Mouse (Mus musculus): ENCODE results near the gene Vps52. TPM values are rescaled to one million over a fixed set of nuclear protein-coding genes. Genes with fewer than 3 reads are reported as not detected.

Vps52 gene
- polyA plus RNA-seq (2017; shearing (Covaris generic)) = 38.1 TPM

GRCm38 (mm10) chr17:33955555-33956214 is at the start of gene Vps52, which contains the start of gene Rps18:
Gene Vps52, plus strand, starts transcription at chr17:33955812.
Gene Rps18, minus strand, starts transcription at chr17:33956001.

DNA sequence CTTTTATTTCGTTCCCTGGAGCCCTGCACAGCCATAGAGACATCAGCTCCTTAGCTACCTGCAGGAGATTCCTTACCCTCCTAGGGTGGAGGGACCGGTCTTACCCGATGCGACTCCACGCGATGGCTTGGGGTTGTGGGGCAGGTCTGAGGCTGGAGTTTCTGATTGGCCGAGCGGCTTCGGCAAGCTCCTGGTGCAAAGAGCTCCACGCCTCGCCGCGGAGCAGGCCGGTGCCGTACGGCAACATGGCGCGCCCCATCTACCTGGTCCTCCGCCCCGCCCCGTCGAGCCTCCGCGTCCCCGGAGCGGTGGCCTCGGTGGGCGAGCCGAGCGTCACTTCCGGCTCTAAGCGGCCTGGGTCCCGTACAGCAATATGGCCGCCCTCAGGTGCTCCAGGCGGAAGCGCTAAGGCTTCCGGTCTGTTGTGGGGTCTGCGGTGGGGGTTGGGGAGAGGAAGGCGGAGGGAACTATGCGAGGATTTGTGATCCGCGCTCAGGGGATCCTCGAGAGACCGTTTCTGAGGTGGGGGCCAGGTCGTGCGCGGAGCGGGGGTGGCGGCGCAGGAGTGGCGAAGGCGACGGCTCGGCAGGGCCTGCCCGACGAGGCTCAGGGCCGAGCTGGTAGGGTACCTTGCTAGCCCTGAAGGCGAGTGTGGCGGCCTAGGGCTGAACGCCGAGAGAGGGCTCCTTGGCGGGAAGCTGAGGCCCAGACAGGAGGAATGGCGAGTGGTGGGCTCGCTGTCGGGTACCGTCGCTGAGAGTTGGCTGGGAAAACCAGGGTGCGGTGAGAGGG is 46.3 kb upstream of the Vps52 start, which contains the start of gene Daxx:
Gene Daxx, plus strand, starts transcription at position 338 of the 792 bp plus-strand sequence.

DNA sequence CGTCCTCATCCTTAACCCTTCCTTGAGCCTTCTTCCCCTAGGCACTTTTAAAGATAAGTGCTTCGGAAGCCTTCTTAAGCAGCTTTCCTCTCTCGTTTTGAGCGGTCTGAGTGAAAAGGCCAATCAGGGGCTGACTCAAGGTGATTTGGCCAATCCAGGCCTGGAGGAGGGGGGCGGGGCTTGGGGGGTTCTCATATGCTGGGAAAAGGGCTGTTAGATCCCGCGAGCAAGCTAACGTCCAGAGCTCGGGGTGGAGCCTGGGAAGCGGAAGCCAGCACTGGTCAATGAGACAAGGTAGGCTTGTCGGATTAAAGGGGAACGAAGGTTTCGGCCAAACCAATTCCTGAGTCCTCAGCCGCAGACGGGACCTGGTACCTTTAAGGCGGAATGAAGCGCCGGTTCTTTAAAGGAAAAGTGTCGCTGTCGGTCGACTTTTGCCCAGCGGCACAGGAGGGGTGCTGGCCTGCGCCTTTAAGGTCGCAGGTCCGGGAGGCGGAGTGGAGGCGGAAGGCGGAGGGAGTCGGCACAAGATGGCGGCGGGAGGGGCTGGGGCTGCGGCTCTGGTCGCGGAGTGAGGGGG is 39.9 kb upstream of the Vps52 start, which contains the start of the genes Tapbp and Zbtb22:
Gene Tapbp, plus strand, starts transcription at position 229 of the 580 bp plus-strand sequence.
Gene Zbtb22, plus strand, starts transcription at position 234 of the 580 bp plus-strand sequence.

GRCm38 (mm10) chr17:33929371-33930279 is 26.0 kb upstream of the Vps52 start, which contains the start of gene Rgl2:
Gene Rgl2, plus strand, starts transcription at chr17:33929543.

DNA sequence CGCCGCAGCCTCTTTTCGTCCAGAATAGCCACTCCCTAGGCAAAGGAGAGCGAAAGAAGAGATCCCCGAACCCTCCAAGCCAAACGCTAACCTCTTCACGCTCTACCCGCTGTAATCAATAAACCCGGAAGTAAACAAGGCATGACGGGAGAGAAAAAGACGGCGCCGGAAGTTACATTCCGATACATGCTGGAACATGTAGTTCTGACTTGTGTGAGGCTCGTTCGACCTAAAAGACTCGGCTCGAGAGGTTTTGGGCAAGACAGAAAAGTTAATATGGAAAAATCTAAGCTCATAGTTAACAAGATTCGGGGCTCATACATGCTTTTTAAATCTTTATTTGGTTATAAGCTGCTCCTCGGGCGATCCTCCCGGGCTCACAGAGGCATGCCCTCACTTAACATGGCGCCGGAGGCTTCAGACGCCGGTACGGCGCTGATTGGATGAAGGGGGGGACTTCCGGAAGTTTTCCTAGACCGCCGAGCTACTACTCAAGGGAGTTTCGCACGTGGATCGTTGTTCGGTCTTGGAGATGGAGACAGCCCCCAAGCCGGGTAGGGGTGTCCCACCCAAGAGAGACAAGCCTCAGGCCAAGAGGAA is 15.3 kb upstream of the Vps52 start, which contains the start of the genes Pfdn6 and Wdr46:
Gene Pfdn6, minus strand, starts transcription at position 138 of the 600 bp plus-strand sequence.
Gene Wdr46, plus strand, starts transcription at position 455 of the 600 bp plus-strand sequence.

GRCm38 (mm10) chr17:33951021-33951946 is 4.3 kb upstream of the Vps52 start, which contains the start of gene B3galt4:
Gene B3galt4, minus strand, starts transcription at chr17:33951488.

DNA sequence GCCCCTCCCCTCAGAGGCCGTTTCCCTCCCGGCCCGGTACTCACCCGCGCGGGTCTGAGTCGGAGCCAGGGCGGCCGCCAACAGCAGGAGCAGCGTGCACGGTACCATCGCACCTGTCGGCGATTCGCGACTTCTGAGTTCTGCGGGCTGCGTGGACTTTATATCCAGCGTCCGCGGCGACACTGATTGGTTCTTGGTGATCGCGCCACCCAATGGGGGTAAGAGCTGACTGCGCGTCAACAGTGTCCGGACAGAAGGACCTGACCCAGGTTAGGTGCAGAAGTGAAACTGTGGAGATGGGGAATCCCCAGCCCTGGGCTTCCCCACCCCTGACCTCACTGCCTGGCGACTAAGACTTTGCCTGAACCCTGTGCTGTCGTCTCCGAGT is 44.5 kb downstream of the Vps52 start, which contains the start of gene H2-K1:
Gene H2-K1, minus strand, starts transcription at position 198 of the 388 bp plus-strand sequence.

Other genes with a start within 250 kb of the Vps52 start
- gene March2, start 237.1 kb upstream of the Vps52 start, polyA plus RNA-seq (2017; shearing (Covaris generic)) = 96.9 TPM
- 316 TPM for gene Rab11b, start 195.3 kb upstream of the Vps52 start, polyA plus RNA-seq (2017; shearing (Covaris generic))
- 1.1 TPM for gene Angptl4, start 174.0 kb upstream of the Vps52 start, polyA plus RNA-seq (2017; shearing (Covaris generic))
- 4.4 TPM for gene Kank3, start 145.3 kb upstream of the Vps52 start, polyA plus RNA-seq (2017; shearing (Covaris generic))
- gene Rps28, start 131.2 kb upstream of the Vps52 start, polyA plus RNA-seq (2017; shearing (Covaris generic)) = 951 TPM
- 204 TPM for gene Ndufa7, start 131.2 kb upstream of the Vps52 start, polyA plus RNA-seq (2017; shearing (Covaris generic))
- 15.4 TPM for gene Cd320, start 112.7 kb upstream of the Vps52 start, polyA plus RNA-seq (2017; shearing (Covaris generic))
- not detected for gene Gm7029, start 82.0 kb upstream of the Vps52 start, polyA plus RNA-seq (2017; shearing (Covaris generic))
- gene Kifc1, start 65.2 kb upstream of the Vps52 start, polyA plus RNA-seq (2017; shearing (Covaris generic)) = not detected
- gene Platr17, start 50.7 kb upstream of the Vps52 start, polyA plus RNA-seq (2017; shearing (Covaris generic)) = 1.1 TPM
- 50.2 TPM for gene Daxx, start 46.4 kb upstream of the Vps52 start, polyA plus RNA-seq (2017; shearing (Covaris generic))
- 361 TPM for gene Tapbp, start 39.9 kb upstream of the Vps52 start, polyA plus RNA-seq (2017; shearing (Covaris generic))
- 17.3 TPM for gene Zbtb22, start 39.9 kb upstream of the Vps52 start, polyA plus RNA-seq (2017; shearing (Covaris generic))
- 79.3 TPM for gene Rgl2, start 26.3 kb upstream of the Vps52 start, polyA plus RNA-seq (2017; shearing (Covaris generic))
- gene Pfdn6, start 15.5 kb upstream of the Vps52 start, polyA plus RNA-seq (2017; shearing (Covaris generic)) = 83.9 TPM
- gene Wdr46, start 15.2 kb upstream of the Vps52 start, polyA plus RNA-seq (2017; shearing (Covaris generic)) = 39.0 TPM
- 8.6 TPM for gene B3galt4, start 4.3 kb upstream of the Vps52 start, polyA plus RNA-seq (2017; shearing (Covaris generic))
- gene Rps18, start 189 bp downstream of the Vps52 start, polyA plus RNA-seq (2017; shearing (Covaris generic)) = 2,394 TPM
- 13,530 TPM for gene H2-K1, start 44.5 kb downstream of the Vps52 start, polyA plus RNA-seq (2017; shearing (Covaris generic))
- gene Ring1, start 68.9 kb downstream of the Vps52 start, polyA plus RNA-seq (2017; shearing (Covaris generic)) = 26.1 TPM
- 225 TPM for gene H2-Ke6, start 72.2 kb downstream of the Vps52 start, polyA plus RNA-seq (2017; shearing (Covaris generic))
- 137 TPM for gene Slc39a7, start 75.9 kb downstream of the Vps52 start, polyA plus RNA-seq (2017; shearing (Covaris generic))
- gene Rxrb, start 76.0 kb downstream of the Vps52 start, polyA plus RNA-seq (2017; shearing (Covaris generic)) = 78.8 TPM
- 0.27 TPM for gene Col11a2, start 83.6 kb downstream of the Vps52 start, polyA plus RNA-seq (2017; shearing (Covaris generic))
- 1.2 TPM for gene H2-Oa, start 136.5 kb downstream of the Vps52 start, polyA plus RNA-seq (2017; shearing (Covaris generic))
- gene H2-DMa, start 163.7 kb downstream of the Vps52 start, polyA plus RNA-seq (2017; shearing (Covaris generic)) = 12.1 TPM
- gene Brd2, start 166.8 kb downstream of the Vps52 start, polyA plus RNA-seq (2017; shearing (Covaris generic)) = 260 TPM
- gene H2-DMb2, start 187.5 kb downstream of the Vps52 start, polyA plus RNA-seq (2017; shearing (Covaris generic)) = 0.28 TPM
- gene H2-DMb1, start 197.3 kb downstream of the Vps52 start, polyA plus RNA-seq (2017; shearing (Covaris generic)) = 1.0 TPM
- 207 TPM for gene Tap1, start 231.7 kb downstream of the Vps52 start, polyA plus RNA-seq (2017; shearing (Covaris generic))
- gene Psmb9, start 232.0 kb downstream of the Vps52 start, polyA plus RNA-seq (2017; shearing (Covaris generic)) = 283 TPM
- gene Psmb8, start 241.9 kb downstream of the Vps52 start, polyA plus RNA-seq (2017; shearing (Covaris generic)) = 746 TPM
- 259 TPM for gene Tap2, start 247.7 kb downstream of the Vps52 start, polyA plus RNA-seq (2017; shearing (Covaris generic))